Mouse (Mus musculus) adrenal gland, postnatal 14 days (tissue): ENCODE results near the gene Ugt2b35. TPM values are rescaled to one million over a fixed set of nuclear protein-coding genes. Genes with fewer than 3 reads are reported as not detected.
"Not testable (repeated sequence)": the region's sequence is repeated elsewhere in the genome, so short reads cannot be mapped to it uniquely, and the experiment has no call there.

Experiments used
- DNase-seq: peaks from one replicate; pipeline ENCODE4 v3.0.0; 2021; ENCODE audit warnings: mixed read lengths
- long read RNA-seq, 2 experiments: library from polyadenylated mRNA; stranded (forward); transcript quantifications; one replicate each; pipeline ENCODE4 v2.0.0; 2021
- total RNA-seq: library from RNA; stranded (reverse); gene quantifications from 2 replicates; pipeline ENCODE4 v1.2.3, GENCODE M21; 2021

Gene Ugt2b35
- 0.26 and 6.3 TPM in 2 replicates for total RNA-seq
- long read RNA-seq, experiment 1, partial matches to known transcripts = 0 of 1 reads
- long read RNA-seq, experiment 1, other reads (novel, unspliced or antisense) = 0 of 1 reads
- long read RNA-seq, experiment 2, partial matches to known transcripts = 0 of 3 reads
- long read RNA-seq, experiment 2, other reads (novel, unspliced or antisense) = 0 of 3 reads

DNA sequence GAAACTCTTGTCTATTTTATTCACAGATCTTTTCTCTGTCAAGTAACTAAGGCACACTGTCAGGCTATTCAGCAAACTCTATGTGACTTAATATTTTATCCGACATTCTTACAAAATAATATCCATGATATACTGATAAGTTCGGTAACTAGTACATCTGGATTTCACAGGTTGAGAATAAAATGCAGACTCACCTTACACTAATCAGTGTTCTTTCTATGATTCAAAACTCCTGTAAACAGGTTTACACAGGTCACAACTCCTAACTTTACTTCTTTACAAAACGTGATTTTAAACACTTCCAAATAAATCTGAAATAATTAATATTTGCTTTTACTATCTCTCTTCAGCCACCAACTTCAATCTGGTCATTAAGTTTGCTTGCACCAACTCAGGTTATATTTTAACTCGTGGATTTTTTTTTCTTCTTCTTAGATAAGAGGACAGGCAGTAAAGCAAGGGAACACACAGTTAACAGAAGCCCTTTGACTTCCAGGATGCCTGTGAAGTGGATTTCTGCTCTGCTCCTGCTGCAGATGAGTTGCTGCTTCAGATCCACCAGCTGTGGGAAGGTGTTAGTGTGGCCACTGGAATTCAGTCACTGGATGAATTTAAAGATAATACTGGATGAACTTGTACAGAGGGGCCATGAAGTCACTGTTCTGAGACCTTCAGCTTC, at the start of gene Ugt2b35:
Gene Ugt2b35 (plus strand): TSS at position 466 of the 679 bp plus-strand sequence.
- no peak for DNase-seq

DNA sequence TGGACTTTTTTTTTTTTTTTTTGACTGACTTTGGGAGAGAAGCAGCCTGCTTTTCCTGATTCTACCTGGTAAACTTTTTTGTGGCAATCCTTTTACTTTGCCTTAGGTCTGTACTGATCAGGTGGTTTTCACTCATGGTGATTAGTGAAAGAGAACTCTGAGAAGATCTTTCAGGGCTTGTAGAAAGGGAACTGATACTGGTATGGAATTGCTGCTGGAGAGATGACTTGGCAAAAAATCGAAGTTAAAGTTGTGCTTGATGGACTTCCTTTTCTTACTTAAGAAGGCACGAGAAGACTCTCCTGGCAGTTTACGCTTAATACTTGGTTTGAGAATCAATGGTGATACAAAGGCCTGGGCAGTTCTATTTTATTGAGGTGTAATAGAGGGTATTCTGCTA, 40.2 kb upstream of the Ugt2b35 start:
- no peak for DNase-seq

DNA sequence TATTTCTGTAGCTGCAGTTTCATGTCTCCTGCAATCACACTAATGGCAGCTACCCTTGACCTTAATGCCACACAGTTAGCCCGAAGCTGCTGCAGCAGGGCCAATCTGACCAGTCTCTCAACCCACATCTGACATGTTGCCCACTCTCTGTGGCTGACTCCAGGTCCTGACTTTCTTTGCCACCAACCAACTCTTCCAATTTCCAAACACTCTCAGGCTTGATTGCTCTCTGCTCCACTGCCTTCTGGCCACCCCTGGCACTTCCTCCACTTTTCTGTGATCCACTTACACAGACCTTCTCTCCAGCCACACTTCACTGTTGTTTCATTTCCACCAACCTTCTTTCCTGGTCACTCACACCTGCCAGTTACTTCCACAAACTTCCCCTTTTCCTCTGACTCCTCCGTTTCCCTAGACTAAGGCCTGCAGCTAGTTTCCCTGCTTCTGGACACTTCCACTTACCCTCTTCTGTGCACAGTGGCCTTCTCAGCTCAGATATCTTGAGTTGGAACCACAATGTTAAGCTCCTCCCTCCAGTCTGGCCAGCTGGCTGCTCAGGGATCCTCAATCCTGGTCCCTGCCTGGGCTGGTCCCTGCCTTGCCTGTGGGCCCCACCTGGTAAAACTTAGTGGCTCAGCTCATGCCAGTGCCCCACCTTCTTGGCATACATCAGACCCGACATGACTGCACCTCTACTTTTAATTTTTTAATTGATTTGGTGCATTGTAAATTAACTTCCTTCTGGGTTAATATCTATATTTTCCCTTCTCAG, 38.9 kb upstream of the Ugt2b35 start:
- peak; percentile 30 for DNase-seq

DNA sequence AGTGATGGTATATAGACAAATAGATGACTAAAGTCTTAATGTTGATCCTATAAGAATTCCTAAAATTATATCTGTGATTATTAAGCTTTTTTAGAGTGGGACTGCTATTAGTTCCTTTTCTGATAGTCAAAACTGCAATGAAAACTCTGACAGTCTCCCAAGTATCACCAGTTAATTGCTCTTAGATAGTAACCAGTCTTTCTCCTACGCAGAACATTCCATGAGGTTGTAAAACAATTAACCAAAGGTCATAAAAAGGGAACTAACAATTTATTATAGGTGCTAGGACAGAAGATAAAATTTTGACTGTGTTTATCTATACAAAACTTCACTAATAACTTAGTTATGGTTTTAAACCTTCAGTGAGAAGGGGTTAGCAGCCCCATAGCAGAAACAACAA, 37.8 kb upstream of the Ugt2b35 start:
- not testable (repeated sequence) for DNase-seq

DNA sequence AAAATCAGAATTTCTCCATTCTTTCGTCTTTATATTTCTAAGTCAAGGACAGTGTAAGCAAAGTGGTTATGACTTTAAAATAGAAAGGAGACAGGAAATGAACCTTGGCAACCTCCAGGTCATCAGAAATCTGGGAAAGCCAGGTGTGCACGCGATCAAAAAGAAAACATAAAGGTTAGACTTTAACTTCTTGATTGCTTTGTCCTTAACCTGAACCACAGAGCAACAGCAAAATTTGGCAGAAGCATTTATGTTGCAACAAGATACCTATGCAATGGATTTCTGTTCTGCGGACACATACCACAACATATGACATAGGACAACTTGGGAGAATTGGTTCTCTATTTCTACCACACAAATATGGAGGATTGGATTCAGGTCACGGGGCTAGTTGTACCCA, 33.4 kb upstream of the Ugt2b35 start:
- DNase-seq = not testable (repeated sequence)

DNA sequence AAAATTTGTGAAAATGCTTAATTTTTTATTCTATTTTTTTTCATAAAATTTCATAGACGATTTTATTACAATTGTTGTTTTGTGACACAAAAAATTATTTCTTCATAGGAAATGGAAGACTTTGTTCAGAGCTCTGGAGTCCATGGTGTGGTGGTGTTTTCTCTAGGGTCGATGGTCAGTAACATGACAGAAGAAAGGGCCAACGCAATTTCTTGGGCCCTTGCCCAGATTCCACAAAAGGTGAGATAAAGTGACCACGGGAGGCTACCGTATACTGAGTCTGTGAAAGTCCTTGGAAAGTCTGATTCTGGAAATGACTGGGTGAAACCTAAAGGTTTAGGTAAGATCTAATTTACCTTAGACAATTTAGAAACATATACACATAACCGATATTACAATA, 4.1 kb downstream of the Ugt2b35 start:
- no peak for DNase-seq

DNA sequence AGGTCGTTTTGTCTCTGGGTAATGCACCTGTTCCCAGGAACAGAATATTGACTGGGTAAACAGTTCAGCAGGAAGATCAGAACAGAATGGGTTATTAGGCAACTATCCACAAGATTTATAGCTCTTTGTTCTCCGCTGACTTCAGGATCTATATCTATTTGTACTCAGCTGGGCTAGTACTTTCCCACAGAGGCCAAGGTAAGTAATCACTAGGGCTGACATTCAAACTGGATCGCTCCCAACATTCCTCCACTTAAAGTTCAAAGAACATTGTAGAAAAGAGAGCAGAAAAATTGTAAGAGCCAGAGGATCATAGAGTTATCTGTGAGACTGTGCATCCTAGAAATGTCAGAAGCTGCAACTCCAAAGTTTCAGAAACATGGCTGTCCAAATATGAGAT, 14.8 kb downstream of the Ugt2b35 start:
- no peak for DNase-seq

DNA sequence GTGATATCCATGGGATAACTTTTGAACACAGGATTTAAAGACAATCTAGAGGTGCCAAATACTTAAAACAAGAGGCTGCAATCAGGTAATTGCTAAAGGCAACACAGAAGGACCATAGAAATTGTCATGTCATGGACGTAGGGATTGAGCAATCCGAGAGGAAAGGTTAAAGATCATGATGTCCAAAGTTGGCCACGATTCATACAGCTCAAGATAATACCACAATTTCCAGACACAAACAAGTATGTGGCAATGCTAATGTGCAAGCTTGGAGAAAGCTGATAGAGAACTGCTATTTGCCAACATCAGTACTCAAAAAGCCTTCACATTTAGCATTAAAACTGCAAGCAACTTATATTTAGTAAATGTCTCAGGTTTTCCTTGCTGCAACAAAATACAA, 26.7 kb downstream of the Ugt2b35 start:
- no peak for DNase-seq

DNA sequence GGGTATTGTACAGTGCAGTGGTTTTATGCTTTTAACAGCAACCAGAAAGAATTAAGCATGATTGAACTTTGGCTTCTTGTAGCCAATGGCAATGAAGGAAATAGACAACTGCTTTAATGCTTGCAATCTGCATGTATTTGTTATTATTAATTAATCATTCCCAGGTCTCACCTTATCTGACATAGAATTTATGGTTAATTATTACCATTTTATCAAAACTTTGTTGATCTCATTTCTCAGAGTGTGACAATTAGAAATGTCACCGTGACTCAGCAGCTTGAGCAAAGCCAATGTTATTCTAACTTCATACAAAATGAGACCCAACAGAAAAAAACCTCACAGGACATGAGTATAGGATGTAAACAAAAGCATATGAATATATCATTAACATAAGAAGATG, 30.0 kb downstream of the Ugt2b35 start:
- DNase-seq = no peak

Other genes with a start within 250 kb of the Ugt2b35 start
- 55.5 and 59.3 TPM in 2 replicates for gene Ythdc1, start 196.6 kb upstream of the Ugt2b35 start, total RNA-seq
- 0.68 and 23.5 TPM in 2 replicates for gene Ugt2b34, start 93.9 kb upstream of the Ugt2b35 start, total RNA-seq
- 0.68 and 22.2 TPM in 2 replicates for gene Ugt2b1, start 74.3 kb upstream of the Ugt2b35 start, total RNA-seq
- gene Ugt2b36, start 91.7 kb downstream of the Ugt2b35 start, total RNA-seq = 3.0 and 47.7 TPM in 2 replicates
- 0.38 and 15.4 TPM in 2 replicates for gene Ugt2b5, start 139.5 kb downstream of the Ugt2b35 start, total RNA-seq